Mouse (Mus musculus) lung, postnatal 0 days (tissue): ENCODE results near the gene Hpcal4.
A peak's percentile ranks its signal among the peaks of the same experiment; 100 is the strongest.

ENCODE experiments used
- CTCF ChIP-seq: IDR thresholded peaks from 2 replicates; pipeline ENCODE4 v1.5.1; 2016; ENCODE audit warnings: antibody characterized with exemption, mild to moderate bottlenecking
- EP300 ChIP-seq: IDR thresholded peaks from 2 replicates; pipeline ENCODE4 v1.6.1; 2016; ENCODE audit warnings: antibody characterized with exemption, mild to moderate bottlenecking, control low read depth

- TF ChIP-seq CTCF: peak; percentile 47
- no peak for TF ChIP-seq EP300
These were observed 43.4 kb upstream of the Hpcal4 start, which contains the start of gene Ppie for GRCm38 (mm10) chr4:123139513-123140154.
